Mouse (Mus musculus): ENCODE results near the gene Rapsn. TPM values are rescaled to one million over a fixed set of nuclear protein-coding genes. Genes with fewer than 3 reads are reported as not detected.
"Not testable (repeated sequence)": the region's sequence is repeated elsewhere in the genome, so short reads cannot be mapped to it uniquely, and the experiment has no call there.

Gene Rapsn
- 10 to 100 TPM; 28.6 to 33.9 (median 30.9) TPM for total RNA-seq (2022)

GRCm38 (mm10) chr2:91035385-91035784, at the start of gene Rapsn:
Gene Rapsn, plus strand, starts transcription at chr2:91035620.
- peak; percentile 62 to 78 for DNase-seq (ENCODE audit: low spot score in 2 of 2)

- no peak for DNase-seq (ENCODE audit: low spot score in 2 of 2)
Observed at GRCm38 (mm10) chr2:90986055-90986454, 49.4 kb upstream of the Rapsn start.

- no peak for DNase-seq (ENCODE audit: low spot score in 2 of 2)
Observed at GRCm38 (mm10) chr2:91008536-91008935, 26.9 kb upstream of the Rapsn start.

GRCm38 (mm10) chr2:91013881-91014280, 21.5 kb upstream of the Rapsn start:
- no peak for DNase-seq (ENCODE audit: low spot score in 2 of 2)

- DNase-seq (ENCODE audit: low spot score in 2 of 2), result no peak
Observed at GRCm38 (mm10) chr2:91015386-91015785, 20.0 kb upstream of the Rapsn start.

- peak; percentile 19 to 40 for DNase-seq (ENCODE audit: low spot score in 2 of 2)
Observed at GRCm38 (mm10) chr2:91018061-91018788, 17.2 kb upstream of the Rapsn start.

GRCm38 (mm10) chr2:91019911-91020310, 15.5 kb upstream of the Rapsn start:
- no peak for DNase-seq (ENCODE audit: low spot score in 2 of 2)

- not testable (repeated sequence) for DNase-seq (ENCODE audit: low spot score in 2 of 2)
Observed at GRCm38 (mm10) chr2:91022266-91022665, 13.2 kb upstream of the Rapsn start.

- DNase-seq (ENCODE audit: low spot score in 2 of 2), result no peak
Observed at GRCm38 (mm10) chr2:91023131-91023530, 12.3 kb upstream of the Rapsn start.

GRCm38 (mm10) chr2:91023956-91024355, 11.5 kb upstream of the Rapsn start:
- DNase-seq (ENCODE audit: low spot score in 2 of 2), result no peak

GRCm38 (mm10) chr2:91025081-91025516, 10.3 kb upstream of the Rapsn start:
- no peak for DNase-seq (ENCODE audit: low spot score in 2 of 2)

GRCm38 (mm10) chr2:91026491-91026890, 8.9 kb upstream of the Rapsn start:
- DNase-seq (ENCODE audit: low spot score in 2 of 2), result no peak

- DNase-seq (ENCODE audit: low spot score in 2 of 2), result no peak
Observed at GRCm38 (mm10) chr2:91027391-91028214, 7.8 kb upstream of the Rapsn start.

- no peak for DNase-seq (ENCODE audit: low spot score in 2 of 2)
Observed at GRCm38 (mm10) chr2:91031216-91031615, 4.2 kb upstream of the Rapsn start.

GRCm38 (mm10) chr2:91033000-91033399, 2.4 kb upstream of the Rapsn start:
- no peak for DNase-seq (ENCODE audit: low spot score in 2 of 2)

GRCm38 (mm10) chr2:91041786-91042185, 6.4 kb downstream of the Rapsn start:
- no peak for DNase-seq (ENCODE audit: low spot score in 2 of 2)

GRCm38 (mm10) chr2:91042651-91043398, 7.4 kb downstream of the Rapsn start:
- no peak for DNase-seq (ENCODE audit: low spot score in 2 of 2)

GRCm38 (mm10) chr2:91044727-91045126, 9.3 kb downstream of the Rapsn start:
- no peak for DNase-seq (ENCODE audit: low spot score in 2 of 2)

- not testable (repeated sequence) for DNase-seq (ENCODE audit: low spot score in 2 of 2)
Observed at GRCm38 (mm10) chr2:91045805-91046204, 10.4 kb downstream of the Rapsn start.

- no peak for DNase-seq (ENCODE audit: low spot score in 2 of 2)
Observed at GRCm38 (mm10) chr2:91047359-91047758, 11.9 kb downstream of the Rapsn start.

GRCm38 (mm10) chr2:91051917-91052316, 16.5 kb downstream of the Rapsn start:
- no peak for DNase-seq (ENCODE audit: low spot score in 2 of 2)

GRCm38 (mm10) chr2:91052752-91053151, 17.3 kb downstream of the Rapsn start:
- no peak for DNase-seq (ENCODE audit: low spot score in 2 of 2)

Data from gastrocnemius, adult 8-10 months (tissue).